Mouse (Mus musculus): Measurements from ENCODE around the gene Tmem101.

The Tmem101 gene

DNA sequence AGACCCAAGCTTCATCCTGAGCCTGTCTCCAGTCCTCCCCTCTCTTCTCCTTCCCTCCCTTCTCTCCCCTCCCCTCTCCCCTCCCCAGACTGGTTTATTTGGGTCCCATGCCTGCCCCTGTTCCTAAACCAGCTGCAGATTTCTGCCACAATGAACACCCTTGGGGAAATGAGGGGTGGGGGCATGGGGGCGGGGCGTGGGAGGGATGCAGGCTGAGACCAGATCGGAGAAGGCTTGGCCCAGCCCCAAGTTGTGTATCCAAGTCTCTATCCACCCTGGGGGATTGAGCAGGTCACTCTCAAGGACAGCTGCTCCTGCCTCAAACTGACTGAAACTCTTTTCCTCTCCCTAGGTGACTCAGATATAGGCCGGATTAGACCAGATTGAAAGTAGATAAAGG is 21.7 kb downstream of the Tmem101 start:
- ChIA-PET CTCF (interaction anchor here (0.5 to 1.9 kb wide), 49 partner anchors 8 to 1852 kb away, joined by 3 to 13 read pairs (median 4); partner anchors contain the start of genes BC030867 (in 2 of the 4), Tmem101 (in 2 of the 4), Ppy (in 1 of the 4) and Pyy (in 1 of the 4)), POLR2A (interaction anchor here (0.6 to 2.5 kb wide), 54 partner anchors 8 to 693 kb away, joined by 3 to 26 read pairs (median 4); partner anchors contain the start of genes Slc25a39 (in 3 of the 4), Pyy (in 2 of the 4), BC030867 (in 1 of the 4) and Cd300lg (in 1 of the 4))

DNA sequence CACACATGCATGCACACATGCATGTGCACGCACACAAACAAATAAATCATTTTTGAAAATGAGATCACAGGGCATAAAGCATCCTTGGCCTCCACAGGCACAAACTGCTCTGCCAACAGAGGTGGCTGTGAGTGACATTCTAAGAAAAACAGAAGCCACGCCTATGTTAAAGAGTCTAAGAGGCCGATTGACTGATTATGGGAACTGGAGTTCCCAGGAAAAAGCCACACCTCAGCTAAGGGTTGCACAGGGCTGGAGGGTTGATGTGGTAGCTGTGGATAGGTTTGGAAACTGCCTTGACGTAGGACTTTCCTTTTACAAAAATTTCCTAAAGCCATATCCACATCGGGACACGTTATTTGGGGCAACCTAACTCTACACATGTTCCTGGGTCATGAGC is 38.8 kb downstream of the Tmem101 start:
- ChIA-PET CTCF (interaction anchor here in 2 of 4 experiments (0.5 to 1.6 kb wide), 7 partner anchors 12 to 152 kb away, joined by 3 to 5 read pairs (median 3); no protein-coding TSS in a partner anchor), POLR2A (interaction anchor here in 3 of 4 experiments (0.6 to 1.4 kb wide), 6 partner anchors 10 to 23 kb away, joined by 3 to 5 read pairs (median 3); no protein-coding TSS in a partner anchor)

DNA sequence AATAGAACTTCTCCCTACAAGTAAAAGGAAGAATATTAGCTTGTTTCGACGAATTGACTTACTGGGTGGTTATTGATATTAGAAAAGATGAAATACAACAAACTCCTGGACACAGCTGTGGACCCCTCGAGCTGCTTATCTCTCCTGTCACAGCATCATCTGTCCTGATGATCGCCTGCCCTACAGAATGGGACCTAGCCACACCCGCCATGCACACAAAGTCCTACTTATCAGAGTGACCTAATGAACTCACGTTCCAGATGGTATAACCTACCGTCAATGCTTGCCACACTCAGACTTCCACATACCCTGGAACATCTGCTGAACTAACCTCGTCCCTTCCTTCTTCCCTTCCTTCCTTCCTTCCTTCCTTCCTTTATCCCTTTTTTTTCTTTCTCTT is 40.0 kb downstream of the Tmem101 start:
- ChIA-PET CTCF (interaction anchor here in 2 of 4 experiments (0.6 to 0.7 kb wide), 2 partner anchors 49 to 55 kb away, joined by 3 to 5 read pairs; no protein-coding TSS in a partner anchor), POLR2A (interaction anchor here in 2 of 4 experiments (0.7 to 1.0 kb wide), 4 partner anchors 9 to 158 kb away, joined by 3 to 5 read pairs (median 4); partner anchors contain the start of gene Pyy (in 1 of the 2))

DNA sequence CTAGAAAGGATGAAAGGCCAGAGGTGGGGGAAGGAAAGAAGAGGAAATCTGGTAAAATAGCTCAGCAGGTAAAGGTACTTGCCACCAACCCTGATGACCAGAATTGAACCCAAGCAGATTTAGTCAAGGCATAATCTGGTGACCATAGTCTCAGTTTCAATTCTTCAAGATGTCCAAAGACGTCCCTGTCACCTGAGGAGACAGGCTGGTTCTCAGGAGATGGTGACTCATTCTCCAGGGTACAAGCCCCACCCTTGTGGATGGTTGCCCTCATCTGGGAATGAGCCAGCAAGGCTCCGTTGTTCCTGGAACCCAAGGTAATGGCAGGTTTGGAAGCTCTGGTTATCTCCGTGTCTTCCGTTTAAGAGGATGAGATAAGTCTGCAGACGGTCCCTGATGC is 44.6 kb downstream of the Tmem101 start:
- POLR2A ChIA-PET, result interaction anchor here in 1 of 4 experiments (0.6 to 0.7 kb wide), 2 partner anchors 32 to 299 kb away, joined by 3 to 4 read pairs; no protein-coding TSS in a partner anchor
- CTCF ChIA-PET, result interaction anchor here in 1 of 4 experiments (1.6 kb wide), 1 partner anchor 27 kb away, joined by 3 read pairs; no protein-coding TSS in a partner anchor

DNA sequence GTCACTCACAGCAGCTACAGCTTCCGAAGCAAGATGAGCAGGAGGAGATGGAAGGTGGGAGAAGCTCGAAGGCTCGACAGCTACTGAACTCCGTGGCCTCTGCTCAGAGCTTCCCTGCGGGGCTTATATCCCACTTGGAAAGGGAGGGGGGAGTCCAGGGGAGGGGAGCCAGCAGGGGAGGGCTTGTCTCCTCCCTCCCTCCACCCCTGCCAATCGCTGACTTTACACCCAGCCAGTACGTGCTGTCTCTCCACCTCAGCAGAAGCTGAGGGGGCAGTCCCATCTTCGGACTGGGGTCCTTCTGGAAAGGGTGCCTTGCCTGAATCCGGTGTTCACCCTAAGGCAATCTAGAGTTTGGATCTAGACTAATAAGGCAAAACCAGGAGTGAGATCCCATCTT is 48.5 kb downstream of the Tmem101 start, which contains the start of gene Pyy:
Gene Pyy (minus strand): TSS at position 101 of the 400 bp plus-strand sequence.
- ChIA-PET CTCF (interaction anchor here (0.5 to 1.8 kb wide), 14 partner anchors 8 to 351 kb away, joined by 3 to 10 read pairs (median 4); partner anchors contain the start of genes BC030867 (in 1 of the 4) and Mpp2 (in 1 of the 4)), POLR2A (interaction anchor here in 3 of 4 experiments (0.6 to 2.9 kb wide), 15 partner anchors 8 to 209 kb away, joined by 3 to 26 read pairs (median 3); partner anchors contain the start of gene Tmem101 (in 2 of the 3))

DNA sequence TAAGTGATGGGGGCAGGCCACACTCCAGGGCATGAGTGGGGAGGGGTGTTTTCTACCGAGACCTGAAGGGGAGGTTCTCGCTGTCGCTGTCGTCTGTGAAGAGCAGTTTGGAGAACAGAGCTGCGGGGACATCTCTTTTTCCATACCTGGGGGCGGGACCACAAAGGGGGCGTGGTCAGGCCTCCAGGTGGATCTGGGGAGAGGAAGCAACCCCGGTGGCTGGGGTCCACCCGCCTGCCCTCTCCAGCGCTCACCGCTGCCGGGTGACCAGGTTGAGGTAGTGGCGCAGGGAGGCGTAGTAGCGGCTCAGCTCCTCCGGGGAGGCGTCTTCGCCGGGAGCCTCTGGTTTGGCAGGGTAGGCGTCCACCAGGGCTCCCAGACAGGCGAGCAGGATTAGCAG is 49.3 kb downstream of the Tmem101 start:
- ChIA-PET POLR2A (interaction anchor here in 2 of 4 experiments (1.1 to 2.9 kb wide), 7 partner anchors 8 to 178 kb away, joined by 3 to 26 read pairs (median 4); partner anchors contain the start of gene Tmem101 (in 1 of the 2)), CTCF (interaction anchor here (0.7 to 1.8 kb wide), 10 partner anchors 13 to 179 kb away, joined by 3 to 10 read pairs (median 4); partner anchors contain the start of genes BC030867 (in 1 of the 4) and Mpp2 (in 1 of the 4))

Data from embryonic stem cell, embryonic (primary cell).